Mouse (Mus musculus): ENCODE data around the gene Rbfox1.

Rbfox1 gene

DNA sequence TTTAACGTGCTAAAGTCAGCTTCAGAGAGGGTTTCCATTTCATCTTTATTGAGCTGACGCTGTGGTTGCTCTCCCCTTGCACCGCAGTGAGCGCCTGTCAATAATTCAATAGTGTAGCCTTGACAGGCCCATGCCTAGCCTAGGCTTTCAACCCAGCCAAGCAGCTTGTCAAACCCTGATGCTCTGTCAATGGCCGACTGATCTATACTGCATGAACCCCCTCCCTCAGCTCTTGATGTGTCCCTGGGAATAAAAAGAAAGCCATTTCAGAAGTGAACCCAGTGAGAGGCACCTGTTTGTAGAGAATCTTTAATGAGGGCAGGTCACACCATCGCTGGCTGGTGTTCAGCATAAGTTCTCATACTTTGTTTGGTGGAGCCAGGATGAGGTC, 1274.7 kb downstream of the Rbfox1 start:
- no peak for DNase-seq

DNA sequence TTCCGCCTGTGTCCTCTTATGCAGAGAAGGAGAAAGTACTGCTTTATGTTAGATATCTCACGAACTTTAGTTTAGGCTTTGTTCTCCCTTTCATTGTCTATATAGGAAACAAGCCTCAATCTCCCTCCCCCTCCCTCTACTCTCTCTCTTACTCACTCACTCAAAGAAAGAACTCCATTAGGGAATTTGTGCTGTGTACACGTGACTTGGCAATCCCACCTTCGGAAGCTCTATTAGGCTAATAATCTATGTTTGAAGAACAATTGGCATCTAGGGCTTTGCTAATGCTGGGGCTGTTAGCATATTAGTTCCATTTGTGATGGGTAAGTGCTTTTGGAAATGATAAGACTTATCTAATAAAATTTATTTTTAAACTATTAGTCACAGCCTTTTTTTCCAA, 1277.0 kb downstream of the Rbfox1 start:
- no peak for DNase-seq

GRCm38 (mm10) chr16:7163688-7164087, 1278.5 kb downstream of the Rbfox1 start:
- no peak for DNase-seq

DNA sequence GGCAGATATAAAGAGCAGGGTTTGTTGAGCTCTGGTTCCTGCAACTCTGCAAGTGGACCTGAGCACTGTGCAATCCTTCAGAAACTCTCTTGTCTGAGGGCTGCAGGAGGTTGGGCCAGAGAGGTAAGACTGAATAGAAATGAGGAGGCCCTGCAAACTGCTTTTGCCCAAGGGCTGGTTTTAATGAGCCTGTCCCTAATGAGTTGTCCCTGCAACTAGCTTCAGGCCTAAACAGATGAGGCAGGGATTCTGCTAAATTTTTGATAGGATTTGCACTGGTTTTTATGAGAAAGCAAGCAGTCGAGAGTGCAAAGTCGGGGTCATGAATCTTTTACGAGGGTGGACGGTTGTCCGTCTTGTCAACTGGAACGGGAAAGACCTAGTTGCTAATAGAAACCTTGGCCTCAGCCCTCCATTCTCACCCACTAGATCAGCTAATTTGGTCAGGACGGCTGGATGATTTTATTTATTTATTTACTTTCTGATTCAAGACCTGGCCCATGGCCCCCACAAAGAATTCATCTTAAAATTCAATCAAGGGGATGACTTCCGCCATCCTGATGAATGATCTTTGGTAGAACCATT, 1279.1 kb downstream of the Rbfox1 start:
- no peak for DNase-seq

DNA sequence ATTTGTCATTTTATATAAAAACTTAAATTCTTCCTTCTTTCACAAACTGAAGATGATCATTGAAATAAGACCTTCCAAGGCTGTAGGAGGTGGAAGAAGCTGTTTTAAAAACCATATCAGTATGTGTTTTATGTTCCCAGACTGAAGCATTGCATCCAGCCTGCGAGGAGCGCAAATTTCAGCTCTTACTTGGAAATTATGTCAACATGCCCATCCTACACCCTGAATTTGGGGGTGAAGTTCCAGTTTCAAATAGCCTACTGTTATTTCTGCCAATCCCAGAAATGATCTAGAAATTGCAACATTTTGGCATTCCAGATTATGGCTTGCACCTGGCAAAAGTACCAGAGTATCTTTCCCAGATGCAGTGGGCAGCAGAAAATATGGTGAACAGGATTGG, 1290.8 kb downstream of the Rbfox1 start:
- no peak for DNase-seq

- peak; percentile 80 for DNase-seq
Observed at GRCm38 (mm10) chr16:7187788-7188187, 1302.6 kb downstream of the Rbfox1 start.

DNA sequence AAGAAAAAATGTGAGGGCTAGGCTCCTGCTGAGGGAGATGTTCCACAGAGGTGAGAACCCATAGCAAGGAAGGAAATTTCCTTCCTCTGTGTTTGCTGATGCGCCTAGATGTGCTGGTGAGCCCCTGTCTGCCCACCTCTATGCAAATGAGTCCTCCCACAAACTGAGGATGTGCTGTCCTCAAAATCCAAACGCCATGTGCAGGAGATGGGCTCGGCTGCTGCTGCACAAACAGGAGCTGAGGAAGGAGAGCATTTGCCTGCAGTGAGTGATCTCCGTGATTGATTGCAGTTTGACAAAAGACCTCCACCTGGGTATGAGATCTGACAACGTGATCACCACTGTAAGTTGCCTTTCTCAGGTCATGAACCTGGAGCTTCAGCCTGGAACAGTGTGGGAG, 1308.4 kb downstream of the Rbfox1 start:
- DNase-seq: no peak

DNA sequence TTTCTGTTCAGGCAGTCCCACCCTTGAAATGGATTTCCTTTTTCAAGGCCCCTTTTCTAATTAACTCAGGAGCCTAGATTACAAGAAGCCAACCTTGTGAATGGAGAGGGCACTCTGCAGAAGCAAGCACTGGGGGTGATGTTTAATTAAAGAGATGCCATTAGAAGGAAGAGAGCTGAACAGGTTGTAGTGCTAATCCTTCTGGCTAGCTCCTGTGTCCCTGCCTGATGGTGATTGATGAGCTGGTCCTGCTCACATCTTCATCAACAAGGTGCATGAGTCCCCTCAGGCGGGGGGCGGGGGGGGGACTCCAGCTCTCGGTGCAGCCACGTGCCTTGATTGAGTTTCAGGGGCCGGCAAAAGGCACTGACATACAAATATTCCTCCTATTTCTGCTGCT, 1312.8 kb downstream of the Rbfox1 start:
- DNase-seq: no peak

DNA sequence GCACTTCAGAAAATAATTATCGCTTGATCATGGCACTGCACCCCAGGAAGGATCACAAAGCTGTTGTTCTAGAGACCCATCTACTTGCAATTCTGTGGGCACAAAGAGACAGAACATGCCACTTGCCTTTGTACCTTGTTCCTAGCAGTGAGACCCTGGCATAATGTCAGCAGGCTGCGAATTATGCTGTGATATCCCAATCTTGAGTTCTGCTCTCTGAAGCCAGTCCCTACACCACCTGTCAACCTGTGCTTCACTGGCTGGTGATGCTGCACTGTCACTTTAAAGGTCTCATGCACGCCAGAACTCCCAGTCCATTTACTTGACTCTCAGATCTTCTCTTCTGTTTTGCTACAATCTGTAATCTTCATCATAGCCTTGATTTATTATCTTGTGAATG, 1315.1 kb downstream of the Rbfox1 start:
- DNase-seq: peak; percentile 66

DNA sequence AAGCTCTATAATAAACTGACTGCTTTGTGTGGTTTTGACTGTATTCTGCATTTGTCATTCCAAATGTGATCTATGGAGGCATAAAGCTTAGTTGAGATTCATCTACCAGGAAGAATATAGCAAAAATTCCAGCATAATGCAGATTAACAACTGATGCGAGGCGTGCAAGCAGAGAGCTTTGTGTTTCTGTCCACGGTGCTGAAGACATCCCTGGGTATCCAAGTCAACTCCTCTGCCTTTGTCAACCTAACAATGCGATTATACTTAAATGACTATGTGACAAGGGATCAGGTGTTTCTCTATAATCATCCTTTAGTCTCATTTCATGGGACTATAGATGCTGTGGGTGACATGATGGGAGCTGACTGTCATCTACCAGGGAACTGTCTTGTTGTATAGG, 1316.7 kb downstream of the Rbfox1 start:
- no peak for DNase-seq

DNA sequence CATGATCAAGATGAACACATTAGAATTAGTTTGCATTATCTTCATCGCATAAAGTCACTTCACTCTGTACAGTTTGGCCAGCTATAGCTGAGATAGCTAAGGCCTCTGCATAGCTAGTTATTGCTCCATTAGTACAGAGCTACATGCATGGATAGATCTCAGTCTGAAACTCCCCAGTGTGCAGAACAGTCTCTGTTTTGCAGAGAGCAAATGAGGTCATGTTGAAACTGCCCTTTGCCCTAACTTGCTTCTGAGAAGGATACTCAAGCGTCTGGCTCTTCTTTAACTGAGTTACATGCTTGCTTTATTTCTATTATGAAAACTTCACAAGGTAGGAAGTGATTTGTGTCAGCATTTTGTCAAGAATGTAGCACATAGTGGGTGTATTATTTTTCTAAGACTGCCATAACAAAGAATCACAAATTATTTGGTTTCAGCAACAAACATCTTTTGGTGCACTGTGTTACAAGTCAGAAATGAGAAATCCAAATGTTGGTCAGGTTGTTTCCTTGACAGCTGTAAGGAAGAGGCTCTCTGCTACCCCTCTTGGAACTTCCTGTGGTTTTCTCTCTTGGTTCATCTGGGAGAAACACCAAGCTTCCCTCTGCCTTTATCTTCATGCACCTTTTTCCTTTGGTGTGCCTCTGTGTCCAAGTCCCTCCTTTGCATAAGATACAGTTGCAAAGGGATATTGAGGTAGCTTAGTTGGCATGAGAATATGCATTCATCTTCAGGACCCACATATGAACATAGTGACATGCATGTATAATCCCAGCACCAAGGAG, 1321.2 kb downstream of the Rbfox1 start:
- DNase-seq: no peak

DNA sequence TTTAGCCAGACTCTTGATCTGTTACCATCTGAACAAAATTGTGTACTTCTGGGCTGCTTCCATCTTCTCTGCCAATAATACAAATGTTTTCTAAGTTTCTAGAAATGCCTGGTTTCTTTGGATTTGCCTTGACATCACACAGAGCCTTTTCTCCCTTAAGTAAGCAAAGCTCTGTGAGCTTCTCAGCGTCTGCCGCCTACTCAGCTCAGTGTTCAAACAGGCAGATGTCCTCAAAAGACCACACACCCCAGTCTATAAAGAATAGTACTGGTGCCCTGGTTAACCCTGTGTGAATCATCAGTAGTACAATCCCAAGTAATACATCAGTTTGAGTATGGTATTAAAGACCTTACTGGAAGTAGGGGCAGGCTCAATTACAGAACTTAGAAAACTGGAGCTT, 1322.4 kb downstream of the Rbfox1 start:
- no peak for DNase-seq

GRCm38 (mm10) chr16:7212756-7213155, 1327.6 kb downstream of the Rbfox1 start:
- DNase-seq: no peak

DNA sequence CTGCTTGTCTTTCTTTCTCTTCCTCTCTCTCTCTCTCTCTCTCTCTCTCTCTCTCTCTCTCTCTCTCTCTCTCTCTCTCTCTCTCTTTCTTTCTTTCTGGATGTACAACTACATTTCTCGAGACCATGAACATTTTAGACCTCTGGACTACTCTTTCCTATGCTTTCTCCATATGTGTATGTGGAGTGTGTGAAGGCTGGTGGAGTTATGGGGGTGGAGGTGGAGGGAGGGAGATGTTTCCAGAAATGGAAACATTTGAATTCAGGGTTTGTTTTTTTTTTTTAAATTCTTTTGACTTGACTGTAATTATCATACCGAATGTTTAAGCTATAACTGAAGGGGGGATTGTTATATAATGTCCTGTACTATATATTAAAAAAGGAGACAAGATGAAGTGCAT, 1338.1 kb downstream of the Rbfox1 start:
- DNase-seq: no peak

DNA sequence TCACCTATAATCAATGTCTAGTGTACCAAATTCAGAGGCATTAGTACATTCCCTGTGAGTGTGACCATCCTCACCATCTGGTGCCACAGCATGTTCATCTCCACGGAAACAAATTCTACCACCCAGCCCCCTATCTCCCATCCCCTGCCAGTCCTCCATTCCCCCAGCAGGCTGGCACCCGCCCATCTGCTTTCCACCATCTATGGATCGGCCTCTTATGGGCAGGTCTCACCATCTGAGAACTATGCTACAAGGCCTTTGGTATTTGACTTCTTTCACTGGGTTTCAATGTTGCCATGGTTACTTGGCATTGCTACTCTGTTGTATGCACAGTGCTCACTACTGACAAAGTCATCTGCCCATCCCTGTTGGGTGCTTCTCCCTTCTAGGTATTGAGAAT, 1340.8 kb downstream of the Rbfox1 start:
- peak; percentile 75 for DNase-seq

DNA sequence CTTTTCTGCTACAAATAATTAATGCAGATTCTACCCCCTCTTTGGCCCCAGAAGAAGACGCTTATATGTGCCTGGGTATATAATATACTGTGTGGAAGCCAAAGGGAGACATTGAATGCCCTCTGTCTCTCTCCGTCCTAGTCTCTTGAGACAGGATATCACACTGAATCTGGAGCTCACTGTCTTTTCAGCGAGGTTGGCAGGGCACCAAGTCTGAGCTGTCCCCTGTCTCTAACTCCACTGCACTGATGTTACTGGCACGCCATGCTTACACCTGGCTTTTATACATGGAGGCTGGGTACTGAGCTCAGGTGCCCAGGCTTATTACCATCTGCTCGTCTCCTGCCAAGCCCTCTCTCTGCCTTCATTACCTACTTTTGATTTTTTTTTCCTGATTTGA, 1343.1 kb downstream of the Rbfox1 start:
- DNase-seq: peak; percentile 35

GRCm38 (mm10) chr16:7229232-7229631, 1344.1 kb downstream of the Rbfox1 start:
- no peak for DNase-seq

DNA sequence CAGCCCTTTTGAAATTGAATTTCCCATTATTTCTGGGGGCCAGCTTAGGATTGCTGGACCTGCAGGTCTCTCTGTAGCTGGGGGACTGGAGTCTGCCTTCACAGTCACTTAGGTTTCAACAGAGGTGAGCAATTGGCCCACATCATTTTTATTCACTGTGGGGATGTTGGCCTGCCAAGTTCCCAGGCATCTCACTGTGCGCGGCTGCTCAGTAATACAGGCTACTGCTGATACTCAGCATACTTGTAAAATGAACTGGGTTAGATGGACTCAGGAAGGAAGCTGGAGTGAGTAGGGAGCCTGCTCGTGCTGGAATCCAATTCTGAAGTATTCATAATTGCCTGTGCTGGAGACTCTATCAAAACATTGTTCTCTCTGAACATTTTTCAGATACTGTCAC, 1356.5 kb downstream of the Rbfox1 start:
- DNase-seq: peak; percentile 63

- DNase-seq: no peak
Observed at GRCm38 (mm10) chr16:7242501-7242900, 1357.3 kb downstream of the Rbfox1 start.

DNA sequence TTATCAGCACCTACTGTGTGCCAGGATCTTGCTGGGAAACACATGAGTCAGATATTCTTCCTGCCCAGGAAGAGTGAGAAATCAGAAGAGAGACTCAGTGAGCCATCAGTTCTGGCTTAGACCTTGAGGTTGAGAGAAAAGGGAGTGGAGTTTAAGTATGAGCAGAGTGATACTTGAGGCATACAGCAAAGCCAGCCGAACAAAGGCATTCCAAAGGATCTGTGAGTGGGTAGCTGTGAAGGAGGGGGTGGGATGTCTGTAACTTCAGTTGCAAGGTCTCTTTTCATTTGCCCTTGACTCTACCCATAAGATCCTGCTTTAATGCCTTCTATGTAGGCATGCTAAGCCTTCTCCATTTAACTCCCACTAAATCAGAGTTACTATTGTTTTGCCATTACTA, 1359.2 kb downstream of the Rbfox1 start:
- DNase-seq: no peak

DNA sequence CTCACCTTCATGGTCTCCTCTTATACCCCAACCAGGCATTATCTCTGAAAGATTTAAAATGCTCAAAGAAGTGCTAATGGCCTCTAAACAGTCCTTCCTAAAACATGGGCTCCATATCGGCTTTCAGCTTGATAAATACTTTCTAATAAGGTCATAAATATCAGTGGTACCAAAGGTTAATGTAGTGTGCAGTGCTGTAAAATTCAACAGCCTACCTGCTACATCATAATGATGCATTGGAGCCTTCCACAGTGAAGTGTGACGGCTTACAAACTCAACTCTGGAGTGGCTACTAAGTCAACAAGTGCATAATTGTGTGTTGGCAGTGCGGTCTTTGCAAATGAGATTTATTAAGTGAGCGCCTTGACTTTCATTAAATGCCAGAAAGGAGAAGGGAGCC, 1366.5 kb downstream of the Rbfox1 start:
- no peak for DNase-seq

GRCm38 (mm10) chr16:7257366-7257765, 1372.2 kb downstream of the Rbfox1 start:
- DNase-seq: peak; percentile 22

DNA sequence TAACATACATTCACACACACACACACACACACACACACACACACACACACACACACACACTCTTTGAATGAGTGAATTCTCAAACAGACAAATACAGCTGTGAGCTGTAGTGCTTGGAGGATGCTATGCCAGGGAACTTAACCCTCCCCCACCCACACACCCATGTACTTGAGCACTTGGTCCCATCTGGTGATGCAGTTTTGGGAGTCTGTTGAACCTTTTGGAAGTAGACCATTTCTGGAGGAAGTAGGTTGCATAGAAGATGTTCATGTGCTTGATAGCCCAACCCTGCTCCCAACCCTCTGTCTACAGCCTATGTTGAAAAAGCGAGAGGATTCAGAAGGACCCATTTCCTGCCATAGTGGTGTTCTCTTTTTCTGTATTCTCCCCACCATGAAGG, 1378.1 kb downstream of the Rbfox1 start:
- no peak for DNase-seq

GRCm38 (mm10) chr16:7265715-7266114, 1380.6 kb downstream of the Rbfox1 start:
- no peak for DNase-seq

DNA sequence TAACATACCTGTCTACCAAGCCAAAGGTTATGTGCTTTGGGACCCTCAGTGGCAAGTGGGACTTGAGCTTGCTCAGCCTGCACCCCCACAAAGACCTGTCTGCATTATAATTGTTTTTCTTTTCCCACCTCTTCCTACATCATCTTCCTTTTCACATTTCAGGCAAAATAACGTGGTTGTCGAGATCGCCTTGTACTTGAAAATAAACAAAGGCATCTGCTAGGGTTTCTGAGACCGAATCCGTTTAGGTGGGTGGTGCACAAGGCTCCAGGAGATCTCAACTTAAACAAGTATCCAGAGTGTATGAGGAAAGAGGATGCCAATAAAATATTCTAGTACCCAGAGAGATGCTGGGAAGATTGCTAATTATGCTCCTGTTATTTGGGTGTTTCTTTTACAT, 1390.3 kb downstream of the Rbfox1 start:
- no peak for DNase-seq

Measured in cerebellum, adult 9-11 months (tissue).